ENCODE assay signal across 21 mouse cellular contexts in genomic region chr6:32514096-32514495, GRCm38 (mm10).
A peak's percentile ranks its signal among the peaks of the same experiment; 100 is the strongest.
DNase-seq lines count a peak whose midpoint lies in the region; ATAC-seq and TF ChIP-seq lines count a peak whose summit lies in the region.
"Had no signal": no experiment of that assay in that cellular context is flagged by ENCODE, and none has a peak within 500 bp of the region (broad histone marks: within the 10 kb centered on the region; RNA-seq: fewer than 3 reads in every experiment).

No protein-coding gene starts in this region.

- TF ChIP-seq POLR2A in brain, embryonic 14.5 days (IDR thresholded peaks at IDR 0.05; ENCODE audit: borderline replicate concordance, extremely low read depth, insufficient read depth, insufficient read length, poor library complexity, severe bottlenecking): no peak

- no peak overlapping the region for H3K4me3 ChIP-seq in forebrain, embryonic 14.5 days (ENCODE audit: low read depth, low read length)
- H3K4me3 ChIP-seq in forebrain, embryonic 10.5 days: no peak overlapping the region
- no peak overlapping the region for H3K4me3 ChIP-seq in hindbrain, embryonic 15.5 days
- no peak overlapping the region for H3K4me3 ChIP-seq in hindbrain, embryonic 10.5 days
- no peak overlapping the region for H3K4me3 ChIP-seq in heart, embryonic 14.5 days (ENCODE audit: control insufficient read depth in 1 of 2, insufficient read depth in 1 of 2, low read depth in 1 of 2, low read length in 2 of 2)
- H3K4me3 ChIP-seq: embryonic facial prominence, embryonic 15.5 days; hindbrain, embryonic 12.5 days; kidney, embryonic 15.5 days; midbrain, embryonic 13.5 days; neural tube, embryonic 13.5 days had no signal

- no peak for TF ChIP-seq CTCF in brain, embryonic 14.5 days (IDR thresholded peaks at IDR 0.05; ENCODE audit: borderline replicate concordance, extremely low read depth, insufficient read depth, insufficient read length)

- H3K27ac ChIP-seq in forebrain, embryonic 14.5 days (ENCODE audit: low read depth, low read length): no peak overlapping the region
- no peak overlapping the region for H3K27ac ChIP-seq in forebrain, embryonic 10.5 days
- H3K27ac ChIP-seq in hindbrain, embryonic 15.5 days (replicated peaks): no peak overlapping the region
- H3K27ac ChIP-seq in hindbrain, embryonic 10.5 days: no peak overlapping the region
- H3K27ac ChIP-seq in heart, embryonic 14.5 days (replicated peaks in 1 of 2; ENCODE audit: control insufficient read depth in 1 of 2, insufficient read depth in 1 of 2, low read depth in 2 of 2, low read length in 2 of 2): peak overlapping the region; percentile 14 to 20; a peak in 2 of 4 replicates
- H3K27ac ChIP-seq: embryonic facial prominence, embryonic 15.5 days; hindbrain, embryonic 12.5 days; kidney, embryonic 15.5 days; midbrain, embryonic 13.5 days; neural tube, embryonic 13.5 days had no signal

- no peaks in the 10 kb centered on the region for H3K27me3 ChIP-seq in forebrain, embryonic 14.5 days (replicated peaks; ENCODE audit: control insufficient read depth, insufficient read depth, low read length)
- no peaks in the 10 kb centered on the region for H3K27me3 ChIP-seq in forebrain, embryonic 10.5 days (ENCODE audit: poor library complexity, severe bottlenecking)
- no peaks in the 10 kb centered on the region for H3K27me3 ChIP-seq in hindbrain, embryonic 15.5 days
- H3K27me3 ChIP-seq in hindbrain, embryonic 10.5 days (ENCODE audit: insufficient read depth, poor library complexity, severe bottlenecking): no peaks in the 10 kb centered on the region
- H3K27me3 ChIP-seq in heart, embryonic 14.5 days (ENCODE audit: control insufficient read depth, insufficient read depth, low read length): no peaks in the 10 kb centered on the region
- H3K27me3 ChIP-seq: embryonic facial prominence, embryonic 15.5 days; hindbrain, embryonic 12.5 days; kidney, embryonic 15.5 days; midbrain, embryonic 13.5 days; neural tube, embryonic 13.5 days had no signal

- no peak overlapping the region for H3K4me2 ChIP-seq in forebrain, embryonic 14.5 days (ENCODE audit: low read length)
- H3K4me2 ChIP-seq in hindbrain, embryonic 15.5 days: no peak overlapping the region
- H3K4me2 ChIP-seq in heart, embryonic 14.5 days (ENCODE audit: low read length): no peak overlapping the region
- H3K4me2 ChIP-seq: embryonic facial prominence, embryonic 15.5 days; hindbrain, embryonic 12.5 days; kidney, embryonic 15.5 days; midbrain, embryonic 13.5 days; neural tube, embryonic 13.5 days had no signal

- DNase-seq in forebrain, embryonic 14.5 days (ENCODE audit: low spot score): peak; percentile 53
- DNase-seq in forebrain, embryonic 10.5 days (ENCODE audit: extremely low spot score, low spot score): no peak
- no peak for DNase-seq in hindbrain, embryonic 10.5 days (ENCODE audit: low spot score)
- DNase-seq in brain, embryonic 14.5 days (ENCODE audit: low read depth): peak; percentile 68
- DNase-seq: adrenal gland, postnatal 14 days; cerebellum, adult 11 months; liver; right cerebral cortex, postnatal 14 days had no signal

- ATAC-seq in forebrain, embryonic 14.5 days: no peak; the same call in 1 of the 2 replicates
- peak; percentile 39; the same call in 1 of the 2 replicates for ATAC-seq in hindbrain, embryonic 15.5 days (ENCODE audit: low FRiP score, low read depth)
- ATAC-seq in heart, embryonic 14.5 days (ENCODE audit: insufficient number of reproducible peaks, insufficient read depth, low FRiP score, low read depth): peak; percentile 20; the same call in 1 of the 2 replicates
- ATAC-seq in inflammation-experienced regulatory T-cells, adult 6 months: no peak
- ATAC-seq in megakaryocyte progenitor cell, adult 5-6 weeks (replicated peaks; ENCODE audit: poor library complexity): no peak
- ATAC-seq: activated CD4-positive, CD25-positive, alpha-beta regulatory T cell, adult 4 months; CD4-positive, CD25-positive, alpha-beta regulatory T cell, adult 4 months; intestine, embryonic 16.5 days; lung, postnatal 0 days; midbrain, embryonic 13.5 days had no signal

- peaks cover 8% of the 10 kb centered on the region for H3K4me1 ChIP-seq in forebrain, embryonic 14.5 days (ENCODE audit: control insufficient read depth, insufficient read depth, low read length)
- peaks cover 6% of the 10 kb centered on the region for H3K4me1 ChIP-seq in forebrain, embryonic 10.5 days
- peaks cover 6% of the 10 kb centered on the region; the same call in 1 of the 2 replicates for H3K4me1 ChIP-seq in hindbrain, embryonic 15.5 days (replicated peaks)
- 0 out of 2 replicates have a peak, but pooled peaks cover 2% of the 10 kb centered on the region for H3K4me1 ChIP-seq in hindbrain, embryonic 10.5 days (replicated peaks)
- peaks cover 19% of the 10 kb centered on the region in 2 experiments for H3K4me1 ChIP-seq in heart, embryonic 14.5 days (ENCODE audit: control insufficient read depth in 2 of 2, insufficient read depth in 2 of 2, low read length in 2 of 2)
- H3K4me1 ChIP-seq: embryonic facial prominence, embryonic 15.5 days; hindbrain, embryonic 12.5 days; kidney, embryonic 15.5 days; midbrain, embryonic 13.5 days had no signal

- H3K9ac ChIP-seq in forebrain, embryonic 14.5 days (ENCODE audit: low read length): no peak overlapping the region
- no peak overlapping the region for H3K9ac ChIP-seq in hindbrain, embryonic 15.5 days
- H3K9ac ChIP-seq in heart, embryonic 14.5 days (ENCODE audit: low read length): 0 out of 2 replicates have a peak overlapping the region, but pooled peaks have one; percentile 5
- H3K9ac ChIP-seq: embryonic facial prominence, embryonic 15.5 days; hindbrain, embryonic 12.5 days; kidney, embryonic 15.5 days; midbrain, embryonic 13.5 days; neural tube, embryonic 13.5 days had no signal

- 24% methylated on average over 6 of the region's 6 CpGs for WGBS in forebrain, embryonic 14.5 days
- 62% methylated on average over 6 of the region's 6 CpGs for WGBS in forebrain, embryonic 10.5 days
- 65% methylated on average over 6 of the region's 6 CpGs for WGBS in hindbrain, embryonic 15.5 days
- WGBS in hindbrain, embryonic 10.5 days: 74% methylated on average over 6 of the region's 6 CpGs
- 30% methylated on average over 6 of the region's 6 CpGs for WGBS in heart, embryonic 14.5 days

- H3K36me3 ChIP-seq in forebrain, embryonic 14.5 days (ENCODE audit: control insufficient read depth, insufficient read depth, low read length): 0 out of 2 replicates have a peak, but pooled peaks cover 5% of the 10 kb centered on the region
- no peaks in the 10 kb centered on the region for H3K36me3 ChIP-seq in forebrain, embryonic 10.5 days (replicated peaks)
- peaks cover 8% of the 10 kb centered on the region for H3K36me3 ChIP-seq in hindbrain, embryonic 15.5 days
- peaks cover 2% of the 10 kb centered on the region; the same call in 1 of the 2 replicates for H3K36me3 ChIP-seq in hindbrain, embryonic 10.5 days
- peaks cover 10% of the 10 kb centered on the region for H3K36me3 ChIP-seq in heart, embryonic 14.5 days (ENCODE audit: control insufficient read depth, insufficient read depth, low read length)
- H3K36me3 ChIP-seq: embryonic facial prominence, embryonic 15.5 days; kidney, embryonic 15.5 days had no signal

- H3K9me3 ChIP-seq in forebrain, embryonic 14.5 days (replicated peaks; ENCODE audit: control insufficient read depth, low read length): no peaks in the 10 kb centered on the region
- no peaks in the 10 kb centered on the region for H3K9me3 ChIP-seq in forebrain, embryonic 10.5 days
- no peaks in the 10 kb centered on the region for H3K9me3 ChIP-seq in hindbrain, embryonic 15.5 days
- no peaks in the 10 kb centered on the region for H3K9me3 ChIP-seq in hindbrain, embryonic 10.5 days
- no peaks in the 10 kb centered on the region for H3K9me3 ChIP-seq in heart, embryonic 14.5 days (ENCODE audit: control insufficient read depth, low read length)
- H3K9me3 ChIP-seq: embryonic facial prominence, embryonic 15.5 days; hindbrain, embryonic 12.5 days; kidney, embryonic 15.5 days; midbrain, embryonic 13.5 days; neural tube, embryonic 13.5 days had no signal

Comparison
In these comparisons a context has a peak if more than half of its experiments do, and no peak if none do; other contexts are left out.
1. DNase-seq: peak in forebrain, embryonic 14.5 days (single experiment) and brain, embryonic 14.5 days (single experiment); none in forebrain, embryonic 10.5 days (single experiment) and hindbrain, embryonic 10.5 days (single experiment).
2. ATAC-seq: peak in hindbrain, embryonic 15.5 days (single experiment) and heart, embryonic 14.5 days (single experiment); none in forebrain, embryonic 14.5 days (single experiment), inflammation-experienced regulatory T-cells, adult 6 months (single experiment) and megakaryocyte progenitor cell, adult 5-6 weeks (single experiment).
3. H3K27ac ChIP-seq: peak in heart, embryonic 14.5 days (2 of 2); none in forebrain, embryonic 14.5 days (single experiment), forebrain, embryonic 10.5 days (single experiment), hindbrain, embryonic 15.5 days (single experiment) and hindbrain, embryonic 10.5 days (single experiment).